Mouse (Mus musculus) left cerebral cortex, adult 2 months (tissue): ENCODE data around the gene Psmc3ip. TPM values are rescaled to one million over a fixed set of nuclear protein-coding genes. Genes with fewer than 3 reads are reported as not detected.

Experiments used
- DNase-seq, 2 experiments: peaks; one replicate each; pipeline ENCODE4 v3.0.0; 2021 to 2022; ENCODE audit warnings: low spot score in 2 of 2, mixed read lengths in 1 of 2; ENCODE audit errors: extremely low spot score in 1 of 2
- H3K27ac ChIP-seq: fragments of 200-600 bp; 2 replicates; pipeline ENCODE4 v1.8.1; 2022
- H3K4me3 ChIP-seq: fragments of 200-600 bp; 2 replicates; pipeline ENCODE4 v1.8.1; 2022
- CTCF ChIP-seq: fragments of 200-600 bp; IDR thresholded peaks from 2 replicates; pipeline ENCODE4 v1.8.1; 2022; ENCODE audit warnings: antibody characterized with exemption, mild to moderate bottlenecking, moderate library complexity
- intact Hi-C: fragments of 180-260 bp; cut with DNase I; formaldehyde crosslinking; loops from one replicate; pipeline ENCODE4 v1.15.1; 2025
- total RNA-seq, 2 experiments: library from RNA; stranded (reverse); gene quantifications; 2 replicates each; pipeline ENCODE4 v1.2.3; 2021

Psmc3ip gene
- total RNA-seq, 2 experiments from 2014 or later = 2.7 to 3.1 TPM

DNA sequence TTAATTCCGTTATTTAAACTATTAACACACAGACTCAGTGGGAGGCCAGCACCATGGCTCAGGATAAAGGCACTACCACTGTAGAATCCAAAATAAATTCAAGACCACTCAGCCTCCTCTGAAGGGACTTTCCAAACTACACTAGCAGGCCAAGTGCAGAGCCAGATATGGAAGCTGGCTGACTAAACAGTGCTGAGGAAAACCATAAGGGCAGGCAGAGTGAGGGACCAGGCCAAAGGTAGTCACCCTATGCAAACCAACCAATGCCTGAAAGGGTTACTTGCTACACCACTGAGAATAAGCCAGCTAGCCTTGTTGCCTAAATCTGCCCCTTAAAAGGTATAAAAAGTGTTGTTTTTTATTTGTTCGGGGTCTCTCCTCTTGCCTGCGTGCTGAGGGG is 16.9 kb upstream of the Psmc3ip start:
- Histone ChIP-seq H3K27ac (no peak overlapping the region), H3K4me3 (no peak overlapping the region)
- no peak for DNase-seq
- intact Hi-C loops = no loop called here
- no peak for TF ChIP-seq CTCF

DNA sequence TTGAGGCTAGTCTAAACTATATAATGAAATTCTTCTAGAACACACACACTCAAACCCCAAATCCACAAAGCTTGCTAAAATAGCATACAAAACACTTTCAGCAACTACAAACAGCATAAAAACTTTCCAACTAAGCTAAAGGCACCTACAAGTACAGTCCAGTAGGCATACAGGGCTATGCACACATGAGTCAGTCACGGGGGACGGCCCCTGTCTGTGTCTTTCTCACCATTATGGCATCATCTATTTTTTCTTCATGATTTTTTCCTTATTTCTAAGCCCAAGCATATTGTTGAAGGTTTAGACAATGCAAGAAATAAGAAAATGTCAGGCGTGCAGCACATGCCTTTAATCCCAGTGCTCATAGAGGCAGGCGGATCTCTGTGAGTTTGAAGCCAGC is 15.9 kb upstream of the Psmc3ip start:
- DNase-seq = no peak
- no peak overlapping the region for H3K27ac ChIP-seq
- no peak overlapping the region for H3K4me3 ChIP-seq
- TF ChIP-seq CTCF = no peak
- intact Hi-C loops = no loop called here

- Histone ChIP-seq H3K4me3 (no peak overlapping the region), H3K27ac (no peak overlapping the region)
- TF ChIP-seq CTCF = no peak
- intact Hi-C loops = no loop called here
- no peak for DNase-seq
These were observed 15.5 kb upstream of the Psmc3ip start for GRCm38 (mm10) chr11:101110708-101111107.

GRCm38 (mm10) chr11:101109351-101109750 is 14.1 kb upstream of the Psmc3ip start:
- no peak overlapping the region for H3K27ac ChIP-seq
- H3K4me3 ChIP-seq = no peak overlapping the region
- TF ChIP-seq CTCF = no peak
- intact Hi-C loops = no loop called here
- no peak for DNase-seq

DNA sequence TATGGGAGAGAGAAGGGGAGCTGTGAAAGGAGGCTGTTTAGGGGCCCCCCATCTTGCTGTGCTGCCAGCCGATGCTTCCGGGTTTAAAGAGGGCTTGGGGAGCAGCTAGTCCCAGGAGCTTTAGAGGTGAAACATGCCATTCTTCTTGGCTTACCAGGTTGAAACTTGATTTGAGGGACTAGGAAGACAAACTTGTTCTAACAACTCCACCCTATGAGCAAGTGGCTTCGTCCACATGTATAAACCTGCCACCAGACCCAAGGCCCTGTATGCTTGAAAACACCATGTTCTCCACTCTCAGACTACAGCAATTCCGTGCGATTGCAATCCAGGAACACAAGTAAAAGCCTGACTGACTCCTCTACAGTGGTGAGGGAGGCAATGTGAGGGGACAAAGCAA is 7.8 kb upstream of the Psmc3ip start:
- DNase-seq = no peak
- Histone ChIP-seq H3K4me3 (no peak overlapping the region), H3K27ac (no peak overlapping the region)
- intact Hi-C loops = no loop called here
- no peak for TF ChIP-seq CTCF

DNA sequence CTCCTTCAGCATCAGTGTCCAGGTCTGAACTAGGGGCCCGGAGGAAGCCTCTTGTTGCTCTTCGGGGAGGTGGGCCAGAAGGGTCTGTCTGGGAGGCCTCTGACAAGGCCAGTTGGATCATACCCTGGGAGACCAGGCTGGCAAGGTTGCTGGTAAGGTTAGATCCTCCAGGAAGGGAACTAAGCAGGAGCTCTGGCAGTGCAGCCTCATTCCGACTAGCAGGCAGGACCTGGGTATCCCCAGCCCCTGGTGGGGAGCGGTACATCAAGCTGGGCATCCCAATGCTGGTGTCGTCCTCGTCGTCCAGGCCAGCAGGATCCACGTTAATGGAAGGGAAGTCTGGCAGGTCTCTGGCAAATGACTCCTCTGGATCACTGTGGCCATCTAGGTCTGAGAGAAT is 3.0 kb upstream of the Psmc3ip start:
- H3K4me3 ChIP-seq = no peak overlapping the region
- no peak overlapping the region for H3K27ac ChIP-seq
- DNase-seq = no peak
- TF ChIP-seq CTCF = no peak
- intact Hi-C loops = no loop called here

DNA sequence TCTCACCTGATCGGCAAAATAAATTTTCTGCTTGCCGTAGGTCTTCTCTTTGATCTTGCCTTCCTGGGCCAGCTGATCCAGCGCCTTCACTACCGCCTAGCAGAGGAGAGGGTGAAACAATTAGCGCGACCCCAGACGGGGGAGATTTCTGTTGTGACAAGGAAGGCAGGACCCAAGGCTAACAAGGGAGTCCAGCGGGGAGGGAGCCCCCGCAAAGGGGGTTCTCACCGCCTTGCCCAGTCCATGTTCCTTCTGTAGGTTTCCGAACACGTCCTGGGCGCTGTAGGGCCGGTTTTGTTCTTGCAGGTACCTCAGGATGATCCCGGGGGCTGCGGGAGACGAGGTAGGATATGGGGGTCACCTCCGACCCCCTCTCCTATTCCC is 314 bp downstream of the Psmc3ip start:
- Histone ChIP-seq H3K27ac (no peak overlapping the region), H3K4me3 (peak overlapping the region; percentile 91)
- intact Hi-C loops = loop anchor here (1.0 kb wide), 1 partner anchor 82 kb away; no protein-coding TSS in a partner anchor
- no peak for DNase-seq
- no peak for TF ChIP-seq CTCF

GRCm38 (mm10) chr11:101089931-101090330 is 5.3 kb downstream of the Psmc3ip start:
- intact Hi-C loops = no loop called here
- DNase-seq = no peak
- no peak for TF ChIP-seq CTCF
- H3K27ac ChIP-seq = no peak overlapping the region
- no peak overlapping the region for H3K4me3 ChIP-seq

DNA sequence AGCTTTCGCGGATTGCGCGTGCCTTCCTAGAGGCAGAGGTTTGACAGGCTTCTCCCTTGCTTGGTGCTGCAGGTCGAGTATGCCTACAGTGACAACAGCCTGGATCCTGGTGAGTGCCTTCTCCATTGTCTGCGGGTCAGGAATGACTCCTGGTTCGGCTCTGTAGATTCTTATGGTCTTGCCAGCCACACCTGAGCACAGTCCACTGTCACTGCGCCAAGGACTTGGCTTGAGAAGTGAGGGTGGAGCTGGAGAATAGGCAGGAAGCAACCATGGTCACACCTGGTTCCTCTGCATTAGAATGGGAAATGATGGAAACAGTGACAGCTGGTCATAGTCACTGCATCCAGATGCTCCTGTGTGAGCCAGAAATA is 7.6 kb downstream of the Psmc3ip start:
- intact Hi-C loops = no loop called here
- peak overlapping the region; percentile 89 for H3K27ac ChIP-seq
- DNase-seq = no peak
- peak overlapping the region; percentile 91 for H3K4me3 ChIP-seq
- TF ChIP-seq CTCF = no peak

- TF ChIP-seq CTCF = no peak
- Histone ChIP-seq H3K4me3 (peak within 1 kb of the TSS; percentile 91), H3K27ac (peak within 1 kb of the TSS; percentile 89)
- DNase-seq = peak; percentile 89 to 90
- intact Hi-C loops = no loop called here
These were observed 8.2 kb downstream of the Psmc3ip start, which contains the start of gene Mlx for GRCm38 (mm10) chr11:101086756-101087681. Mlx (plus strand) TSS chr11:101087277.

GRCm38 (mm10) chr11:101086323-101086674 is 8.9 kb downstream of the Psmc3ip start:
- Histone ChIP-seq H3K4me3 (peak overlapping the region; percentile 91; the same call in 1 of the 2 replicates), H3K27ac (peak overlapping the region; percentile 89)
- DNase-seq = no peak
- intact Hi-C loops = no loop called here
- TF ChIP-seq CTCF = no peak

DNA sequence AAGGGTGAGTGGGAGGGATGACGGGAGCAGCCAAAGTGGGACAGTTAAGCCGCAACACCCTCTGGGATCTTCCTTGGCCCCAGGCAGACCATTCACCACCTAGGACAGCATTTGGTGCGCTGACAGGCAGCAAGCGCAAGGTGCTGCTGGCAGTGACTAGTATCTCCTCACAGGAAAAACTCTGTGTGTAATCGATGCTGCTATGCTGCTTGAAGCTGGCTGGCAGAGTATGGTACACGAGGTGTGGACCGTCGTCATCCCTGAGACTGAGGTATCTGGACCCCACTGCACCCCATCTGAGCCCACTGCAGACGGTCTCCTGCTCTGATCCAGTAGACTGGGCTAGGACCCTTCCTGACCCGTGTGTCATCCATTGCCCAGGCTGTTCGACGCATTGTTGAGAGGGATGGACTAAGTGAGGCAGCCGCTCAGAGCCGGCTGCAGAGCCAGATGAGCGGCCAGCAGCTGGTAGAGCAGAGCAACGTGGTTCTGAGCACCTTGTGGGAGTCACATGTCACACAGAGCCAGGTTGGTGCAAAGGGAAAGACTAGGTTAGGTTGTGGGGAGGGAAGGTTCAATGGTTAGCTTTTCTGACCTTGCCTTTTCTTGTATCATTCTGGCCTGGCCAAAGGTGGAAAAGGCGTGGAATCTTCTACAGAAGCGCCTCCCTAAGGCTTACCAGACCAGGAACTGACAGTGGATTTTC is 9.5 kb downstream of the Psmc3ip start:
- no peak overlapping the region for H3K4me3 ChIP-seq
- H3K27ac ChIP-seq = no peak overlapping the region
- DNase-seq = no peak
- intact Hi-C loops = no loop called here
- TF ChIP-seq CTCF = no peak
